Mouse (Mus musculus): ENCODE results near the gene Pwwp2b. TPM values are rescaled to one million over a fixed set of nuclear protein-coding genes. Genes with fewer than 3 reads are reported as not detected.

Pwwp2b gene
- polyA plus RNA-seq, 1 experiment from 2014 or later, result 10.1 TPM

GRCm38 (mm10) chr7:139303280-139304011 lies 55.2 kb downstream of the Pwwp2b start:
- H3K4me2 ChIP-seq (replicated peaks), result no peak overlapping the region
- ATAC-seq (ENCODE audit: insufficient number of reproducible peaks, insufficient read depth, low FRiP score, low TSS enrichment), result no peak
- H3K36me3 ChIP-seq, result no peaks in the 10 kb centered on the region
- H3K4me1 ChIP-seq, result peaks cover 5% of the 10 kb centered on the region
- no peaks in the 10 kb centered on the region for H3K9me3 ChIP-seq
- H3K27ac ChIP-seq, result no peak overlapping the region
- no peaks in the 10 kb centered on the region for H3K27me3 ChIP-seq
- no peak overlapping the region for H3K4me3 ChIP-seq
- WGBS, result 41% methylated on average over 6 of the region's 6 CpGs
- H3K9ac ChIP-seq, result no peak overlapping the region

- H3K36me3 ChIP-seq, result no peaks in the 10 kb centered on the region
- H3K9ac ChIP-seq, result no peak overlapping the region
- H3K4me2 ChIP-seq (replicated peaks), result no peak overlapping the region
- no peaks in the 10 kb centered on the region for H3K9me3 ChIP-seq
- H3K4me1 ChIP-seq, result peaks cover 2% of the 10 kb centered on the region
- ATAC-seq (ENCODE audit: insufficient number of reproducible peaks, insufficient read depth, low FRiP score, low TSS enrichment), result no peak
- no peak overlapping the region for H3K4me3 ChIP-seq
- 33% methylated on average over 5 of the region's 5 CpGs for WGBS
- no peaks in the 10 kb centered on the region for H3K27me3 ChIP-seq
- H3K27ac ChIP-seq, result no peak overlapping the region
These were observed 56.0 kb downstream of the Pwwp2b start for GRCm38 (mm10) chr7:139304322-139304721.

- Histone ChIP-seq H3K4me2 (replicated peaks) (no peak overlapping the region), H3K36me3 (no peaks in the 10 kb centered on the region), H3K9me3 (no peaks in the 10 kb centered on the region), H3K27me3 (no peaks in the 10 kb centered on the region), H3K4me1 (peaks cover 5% of the 10 kb centered on the region; the same call in 1 of the 2 replicates), H3K4me3 (no peak overlapping the region), H3K9ac (no peak overlapping the region), H3K27ac (no peak overlapping the region)
- WGBS, result 81% methylated on average over 2 of the region's 2 CpGs
- ATAC-seq (ENCODE audit: insufficient number of reproducible peaks, insufficient read depth, low FRiP score, low TSS enrichment), result no peak
These were observed 58.8 kb downstream of the Pwwp2b start for GRCm38 (mm10) chr7:139307056-139307455.

GRCm38 (mm10) chr7:139308140-139308895 lies 60.0 kb downstream of the Pwwp2b start:
- no peak overlapping the region for H3K4me3 ChIP-seq
- ATAC-seq (ENCODE audit: insufficient number of reproducible peaks, insufficient read depth, low FRiP score, low TSS enrichment), result no peak
- H3K9ac ChIP-seq, result no peak overlapping the region
- peaks cover 5% of the 10 kb centered on the region; the same call in 1 of the 2 replicates for H3K4me1 ChIP-seq
- no peak overlapping the region for H3K4me2 ChIP-seq (replicated peaks)
- 76% methylated on average over 8 of the region's 8 CpGs for WGBS
- no peak overlapping the region for H3K27ac ChIP-seq
- no peaks in the 10 kb centered on the region for H3K27me3 ChIP-seq
- no peaks in the 10 kb centered on the region for H3K36me3 ChIP-seq
- H3K9me3 ChIP-seq, result no peaks in the 10 kb centered on the region

- no peaks in the 10 kb centered on the region for H3K27me3 ChIP-seq
- no peaks in the 10 kb centered on the region for H3K9me3 ChIP-seq
- no peak overlapping the region for H3K9ac ChIP-seq
- H3K4me2 ChIP-seq (replicated peaks), result no peak overlapping the region
- peaks cover 5% of the 10 kb centered on the region; the same call in 1 of the 2 replicates for H3K4me1 ChIP-seq
- 21% methylated on average over 2 of the region's 2 CpGs for WGBS
- no peaks in the 10 kb centered on the region for H3K36me3 ChIP-seq
- H3K27ac ChIP-seq, result no peak overlapping the region
- H3K4me3 ChIP-seq, result no peak overlapping the region
- no peak for ATAC-seq (ENCODE audit: insufficient number of reproducible peaks, insufficient read depth, low FRiP score, low TSS enrichment)
These were observed 60.8 kb downstream of the Pwwp2b start for GRCm38 (mm10) chr7:139309106-139309505.

GRCm38 (mm10) chr7:139310487-139310951 lies 62.2 kb downstream of the Pwwp2b start:
- 65% methylated on average over 6 of the region's 6 CpGs for WGBS
- Histone ChIP-seq H3K4me2 (replicated peaks) (no peak overlapping the region), H3K4me1 (peaks cover 5% of the 10 kb centered on the region; the same call in 1 of the 2 replicates), H3K27me3 (no peaks in the 10 kb centered on the region), H3K4me3 (no peak overlapping the region), H3K9ac (no peak overlapping the region), H3K9me3 (no peaks in the 10 kb centered on the region), H3K27ac (no peak overlapping the region), H3K36me3 (no peaks in the 10 kb centered on the region)
- peak; percentile 30; the same call in 1 of the 2 replicates for ATAC-seq (ENCODE audit: insufficient number of reproducible peaks, insufficient read depth, low FRiP score, low TSS enrichment)

GRCm38 (mm10) chr7:139312686-139313085 lies 64.4 kb downstream of the Pwwp2b start:
- no peaks in the 10 kb centered on the region for H3K27me3 ChIP-seq

GRCm38 (mm10) chr7:139313413-139313812 lies 65.1 kb downstream of the Pwwp2b start:
- Histone ChIP-seq H3K36me3 (no peaks in the 10 kb centered on the region), H3K4me1 (peaks cover 5% of the 10 kb centered on the region; the same call in 1 of the 2 replicates), H3K4me3 (no peak overlapping the region), H3K9ac (no peak overlapping the region), H3K4me2 (replicated peaks) (no peak overlapping the region), H3K9me3 (no peaks in the 10 kb centered on the region), H3K27me3 (no peaks in the 10 kb centered on the region), H3K27ac (no peak overlapping the region)
- WGBS, result 83% methylated on average over 5 of the region's 5 CpGs
- ATAC-seq (ENCODE audit: insufficient number of reproducible peaks, insufficient read depth, low FRiP score, low TSS enrichment), result no peak

More at GRCm38 (mm10) chr7:139312686-139313085, 64.4 kb downstream of the Pwwp2b start:
- no peak for ATAC-seq (ENCODE audit: insufficient number of reproducible peaks, insufficient read depth, low FRiP score, low TSS enrichment)
- Histone ChIP-seq H3K9ac (no peak overlapping the region), H3K4me1 (peaks cover 5% of the 10 kb centered on the region; the same call in 1 of the 2 replicates), H3K36me3 (no peaks in the 10 kb centered on the region), H3K4me3 (no peak overlapping the region), H3K9me3 (no peaks in the 10 kb centered on the region), H3K27ac (no peak overlapping the region), H3K4me2 (replicated peaks) (no peak overlapping the region)
- WGBS, result 78% methylated on average over 5 of the region's 5 CpGs

- Histone ChIP-seq H3K9me3 (no peaks in the 10 kb centered on the region), H3K9ac (no peak overlapping the region), H3K36me3 (no peaks in the 10 kb centered on the region), H3K4me2 (replicated peaks) (no peak overlapping the region), H3K27me3 (no peaks in the 10 kb centered on the region), H3K27ac (no peak overlapping the region), H3K4me1 (peaks cover 10% of the 10 kb centered on the region; the same call in 1 of the 2 replicates), H3K4me3 (no peak overlapping the region)
- no peak for ATAC-seq (ENCODE audit: insufficient number of reproducible peaks, insufficient read depth, low FRiP score, low TSS enrichment)
- 86% methylated on average over 3 of the region's 3 CpGs for WGBS
These were observed 66.4 kb downstream of the Pwwp2b start for GRCm38 (mm10) chr7:139314716-139315115.

- Histone ChIP-seq H3K9me3 (no peaks in the 10 kb centered on the region), H3K27ac (peak overlapping the region; percentile 54; the same call in 1 of the 2 replicates), H3K4me1 (peaks cover 4% of the 10 kb centered on the region; the same call in 1 of the 2 replicates), H3K9ac (no peak overlapping the region), H3K27me3 (no peaks in the 10 kb centered on the region), H3K4me3 (no peak overlapping the region), H3K36me3 (no peaks in the 10 kb centered on the region), H3K4me2 (replicated peaks) (no peak overlapping the region)
- no peak; the same call in 1 of the 2 replicates for ATAC-seq (ENCODE audit: insufficient number of reproducible peaks, insufficient read depth, low FRiP score, low TSS enrichment)
- WGBS, result 33% methylated on average over 1 of the region's 1 CpGs
These were observed 70.7 kb downstream of the Pwwp2b start for GRCm38 (mm10) chr7:139319006-139319411.

Data from embryonic facial prominence, embryonic 12.5 days (tissue).